Mouse (Mus musculus): ENCODE data around the gene Tmem132b.

Tmem132b gene

DNA sequence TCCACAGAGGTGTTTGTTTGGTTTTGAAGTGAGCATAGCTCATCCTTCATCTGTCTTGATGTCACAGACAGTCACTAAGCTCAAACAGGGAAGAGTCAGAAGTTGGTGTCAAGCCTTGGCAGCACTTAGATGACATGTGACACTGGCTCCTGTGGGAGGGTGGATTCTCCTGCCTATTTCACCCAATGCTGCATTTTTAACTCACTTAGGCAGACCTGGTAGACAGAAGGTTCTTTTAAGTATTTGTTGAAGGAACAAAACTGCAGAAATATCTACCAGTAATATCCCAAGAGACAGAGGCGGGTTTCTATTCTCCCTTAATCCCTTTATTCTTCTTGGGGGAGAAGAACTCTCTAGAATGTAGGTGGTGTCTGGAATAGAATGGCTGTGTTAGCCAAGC lies 226.9 kb downstream of the Tmem132b start:
- no peak for DNase-seq (ENCODE audit: low read depth in 1 of 2, low spot score in 2 of 2)

DNA sequence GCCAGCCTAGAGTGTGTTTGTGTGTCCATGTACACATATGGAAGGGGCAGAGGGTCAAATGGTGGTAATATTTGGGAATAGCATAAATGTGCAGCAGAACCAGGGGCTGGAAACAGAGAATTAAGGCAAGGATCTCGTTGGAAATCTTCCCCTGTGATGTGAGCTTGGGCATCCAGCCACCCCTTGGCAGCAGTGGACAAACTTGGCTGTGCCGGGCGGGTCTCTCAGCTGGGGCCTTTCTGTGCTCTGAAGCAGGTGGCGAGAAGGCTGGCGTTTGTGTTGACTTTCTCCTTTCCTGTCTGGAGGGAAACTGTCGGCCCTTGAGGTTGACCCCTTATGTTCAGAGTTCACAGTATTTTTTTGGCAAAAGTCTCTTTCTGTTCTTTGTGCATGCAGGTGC lies 235.4 kb downstream of the Tmem132b start:
- DNase-seq (ENCODE audit: low read depth in 1 of 2, low spot score in 2 of 2) = no peak

- no peak for DNase-seq (ENCODE audit: low read depth in 1 of 2, low spot score in 2 of 2)
Measured at GRCm38 (mm10) chr5:125767950-125768349, 236.4 kb downstream of the Tmem132b start.

DNA sequence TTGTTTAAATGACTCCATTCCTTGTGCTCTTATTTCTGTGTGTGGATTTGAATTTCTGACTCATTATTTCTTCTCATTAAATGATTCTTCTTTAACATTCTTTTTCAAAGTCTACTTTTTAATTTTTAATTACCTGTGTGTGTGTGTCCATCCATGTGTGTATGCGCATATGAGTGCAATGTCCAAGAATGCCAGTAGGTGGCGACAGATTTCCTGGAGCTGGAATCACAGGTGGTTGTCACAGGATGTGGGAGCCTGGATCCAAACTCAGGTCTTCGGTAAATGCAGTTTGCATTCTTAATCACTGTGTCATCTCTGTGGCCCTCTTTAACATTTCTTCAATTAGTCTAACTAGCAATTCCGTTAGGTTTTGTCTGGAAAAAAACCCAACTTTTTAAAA lies 240.7 kb downstream of the Tmem132b start:
- DNase-seq (ENCODE audit: low read depth in 1 of 2, low spot score in 2 of 2) = no peak

DNA sequence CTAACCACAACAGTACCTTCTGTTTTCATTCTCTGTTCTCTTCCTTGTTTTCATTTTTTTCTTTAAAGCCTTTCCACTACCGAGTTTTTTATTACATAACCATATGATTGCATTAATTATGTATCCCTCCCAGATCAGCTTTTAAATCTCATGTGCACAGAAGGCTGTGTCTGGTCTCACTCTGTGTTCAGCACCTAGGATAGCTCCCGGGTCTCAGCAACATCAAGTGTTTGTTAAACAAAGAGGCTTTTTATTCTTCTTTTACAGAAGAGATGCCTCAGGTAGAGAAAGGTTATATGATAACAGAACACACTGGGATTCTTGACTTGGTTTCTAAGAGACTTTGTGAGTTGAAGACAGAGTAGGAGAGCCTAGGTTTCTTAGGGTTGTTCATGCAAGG lies 241.2 kb downstream of the Tmem132b start:
- no peak for DNase-seq (ENCODE audit: low read depth in 1 of 2, low spot score in 2 of 2)

GRCm38 (mm10) chr5:125780332-125780731 lies 248.8 kb downstream of the Tmem132b start:
- DNase-seq (ENCODE audit: low read depth in 1 of 2, low spot score in 2 of 2) = no peak

GRCm38 (mm10) chr5:125792643-125793042 lies 261.1 kb downstream of the Tmem132b start:
- DNase-seq (ENCODE audit: low read depth in 1 of 2, low spot score in 2 of 2) = no peak

DNA sequence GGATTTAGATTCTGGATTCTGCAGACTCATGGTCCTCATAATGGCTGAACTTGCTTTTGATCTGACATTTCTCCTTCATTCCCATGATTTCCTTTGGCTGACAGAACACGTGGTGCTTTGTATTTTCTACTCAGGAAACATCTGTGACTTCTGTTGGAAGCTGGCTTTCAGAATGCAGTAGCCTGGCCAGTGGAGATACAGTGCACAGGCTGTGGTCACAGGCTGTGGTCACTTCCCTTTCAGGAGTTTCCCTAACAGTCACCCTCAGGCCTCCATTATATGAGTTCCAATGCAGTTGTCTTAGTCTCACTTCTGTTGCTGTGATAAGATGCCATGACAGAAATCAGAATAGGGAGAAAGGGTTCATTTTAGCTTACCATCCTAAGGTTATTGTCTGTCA lies 262.7 kb downstream of the Tmem132b start:
- DNase-seq (ENCODE audit: low read depth in 1 of 2, low spot score in 2 of 2) = no peak

DNA sequence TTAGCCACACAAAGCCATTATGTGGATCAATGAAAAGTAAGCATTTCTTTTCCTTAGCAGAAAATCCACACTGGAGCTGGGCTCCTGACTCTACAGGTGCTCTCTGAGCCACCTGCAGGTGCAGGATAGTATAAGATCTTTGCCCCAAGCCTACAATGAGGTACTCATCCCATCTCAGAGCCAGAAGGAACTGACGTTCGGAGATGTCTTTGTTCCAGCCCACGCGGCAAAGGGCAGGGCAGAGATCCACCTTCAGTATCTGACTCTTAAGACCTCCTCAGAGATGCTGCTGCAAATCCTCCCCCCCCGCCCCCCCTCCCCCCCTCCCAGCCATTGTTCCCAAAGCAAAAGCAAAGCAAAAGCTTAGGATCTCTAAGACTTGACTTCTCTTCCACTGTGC lies 268.0 kb downstream of the Tmem132b start:
- DNase-seq (ENCODE audit: low read depth in 1 of 2, low spot score in 2 of 2) = no peak

DNA sequence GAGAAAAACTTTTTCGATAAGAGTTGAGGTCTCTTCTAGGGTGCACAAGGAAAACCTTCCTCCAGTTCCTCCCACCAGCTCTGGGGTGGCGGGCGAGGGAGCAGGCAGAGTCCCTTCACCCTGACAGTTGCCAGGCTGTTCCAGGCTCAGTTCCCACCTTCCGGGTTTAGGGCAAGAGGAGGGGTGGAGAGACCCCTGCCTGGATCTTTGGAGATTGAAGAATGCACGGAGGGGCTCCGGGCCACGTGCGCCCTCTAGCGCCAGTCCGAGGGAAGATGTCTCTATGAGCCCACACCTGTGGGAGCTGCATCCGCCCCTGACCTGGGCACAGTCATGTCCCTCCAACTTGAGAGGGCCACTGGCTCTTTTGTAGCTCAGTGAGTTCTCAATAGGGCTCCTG lies 268.5 kb downstream of the Tmem132b start:
- DNase-seq (ENCODE audit: low read depth in 1 of 2, low spot score in 2 of 2) = no peak

GRCm38 (mm10) chr5:125802801-125803200 lies 271.2 kb downstream of the Tmem132b start:
- DNase-seq (ENCODE audit: low read depth in 1 of 2, low spot score in 2 of 2) = no peak

DNA sequence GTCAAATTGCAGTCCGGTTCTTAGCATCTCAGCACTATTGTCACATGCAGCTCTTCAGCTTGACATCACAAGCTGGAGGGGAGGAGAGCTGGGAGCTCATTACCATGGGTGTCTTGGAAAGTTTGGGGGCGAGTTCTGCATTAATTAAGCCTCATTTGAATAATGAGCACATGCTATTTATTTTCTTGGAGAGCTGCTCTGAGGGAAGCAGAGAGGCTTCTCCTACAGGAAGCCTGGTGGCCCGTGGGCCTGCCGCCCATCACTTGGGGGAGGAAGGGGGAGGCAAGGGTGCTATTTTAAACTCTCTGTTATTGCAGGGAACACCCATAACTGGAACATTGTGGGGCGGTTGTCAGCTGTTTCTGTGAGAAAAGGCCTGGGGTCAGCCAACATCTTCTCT lies 273.8 kb downstream of the Tmem132b start:
- no peak for DNase-seq (ENCODE audit: low read depth in 1 of 2, low spot score in 2 of 2)

DNA sequence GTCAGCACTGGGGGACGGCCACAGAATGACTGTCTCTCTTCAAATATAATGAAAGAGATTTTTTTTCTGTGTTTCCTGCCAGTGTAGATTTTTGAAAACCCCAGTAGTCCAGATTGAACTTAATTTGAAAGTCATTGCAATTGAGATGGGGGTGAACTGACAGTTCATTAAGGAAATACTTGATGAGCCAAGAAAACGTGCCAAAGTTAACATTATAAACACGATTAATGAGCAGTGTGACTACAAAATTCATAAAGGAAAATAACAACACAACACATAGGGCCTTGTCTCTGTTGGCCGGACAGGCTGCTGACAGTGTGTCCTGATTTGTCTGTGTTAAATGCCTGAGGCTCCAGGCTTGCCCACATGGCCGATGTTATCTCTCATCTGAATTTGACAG lies 276.3 kb downstream of the Tmem132b start:
- DNase-seq (ENCODE audit: low read depth in 1 of 2, low spot score in 2 of 2) = no peak

- no peak for DNase-seq (ENCODE audit: low read depth in 1 of 2, low spot score in 2 of 2)
Measured at GRCm38 (mm10) chr5:125829342-125829741, 297.8 kb downstream of the Tmem132b start.

GRCm38 (mm10) chr5:125835890-125836289 lies 304.3 kb downstream of the Tmem132b start:
- no peak for DNase-seq (ENCODE audit: low read depth in 1 of 2, low spot score in 2 of 2)

DNA sequence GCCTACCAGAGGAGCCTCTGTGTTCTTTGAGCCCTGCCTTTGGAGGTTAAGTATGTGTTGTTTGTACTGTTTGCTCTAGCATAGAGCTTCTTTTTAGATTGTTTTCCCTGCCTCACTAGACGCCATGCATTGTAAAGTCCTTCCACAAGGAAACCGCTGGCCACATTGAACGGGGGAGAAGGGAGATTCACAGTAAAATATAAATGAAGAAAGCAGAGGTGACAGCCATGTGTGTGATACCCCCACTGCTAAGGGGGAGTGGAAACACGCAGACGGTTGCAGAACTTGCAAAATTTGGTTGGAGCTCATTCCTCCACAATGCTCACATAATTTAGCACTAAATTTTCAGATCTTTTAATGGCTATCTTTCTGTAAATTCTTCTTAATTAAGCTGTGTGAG lies 305.2 kb downstream of the Tmem132b start:
- DNase-seq (ENCODE audit: low read depth in 1 of 2, low spot score in 2 of 2) = no peak
